Mouse (Mus musculus) heart, postnatal 0 days (tissue): ENCODE measurements around the gene Prim2. TPM values are rescaled to one million over a fixed set of nuclear protein-coding genes. Genes with fewer than 3 reads are reported as not detected.

ENCODE experiments used
- ATAC-seq: fragments of 200-750 bp; cut with Nextera tagmentation; 2 replicates; pipeline ENCODE4 v1.8.0; 2017; ENCODE audit warnings: low read depth, moderate number of reproducible peaks, moderate library complexity; ENCODE audit not compliant: insufficient read depth
- DNase-seq: peaks from one replicate; pipeline ENCODE4 v3.0.0-alpha.2; 2016; ENCODE audit warnings: low spot score
- H3K27ac ChIP-seq: fragments of 300-500 bp; sonication (generic); 2 replicates; pipeline ENCODE4 v1.5.1; 2014; ENCODE audit warnings: low read depth, mild to moderate bottlenecking
- H3K27me3 ChIP-seq: fragments of 300-500 bp; sonication (generic); 2 replicates; pipeline ENCODE4 v1.6.1; 2014; ENCODE audit warnings: low read length, mixed read lengths; ENCODE audit not compliant: control insufficient read depth, insufficient read depth
- H3K36me3 ChIP-seq: fragments of 300-500 bp; sonication (generic); replicated peaks from 2 replicates; pipeline ENCODE4 v1.6.1; 2014; ENCODE audit warnings: low read length, mixed read lengths; ENCODE audit not compliant: control insufficient read depth, insufficient read depth
- H3K4me1 ChIP-seq: fragments of 300-500 bp; sonication (generic); 2 replicates; pipeline ENCODE4 v1.6.1; 2014; ENCODE audit warnings: antibody characterized with exemption; ENCODE audit not compliant: control insufficient read depth, insufficient read depth
- H3K4me2 ChIP-seq: fragments of 300-500 bp; sonication (generic); 2 replicates; pipeline ENCODE4 v1.6.1; 2014; ENCODE audit warnings: low read depth, mild to moderate bottlenecking, low read length, moderate library complexity
- H3K4me3 ChIP-seq: fragments of 300-500 bp; sonication (generic); 2 replicates; pipeline ENCODE4 v1.5.1; 2014; ENCODE audit warnings: low read depth, low read length
- H3K9ac ChIP-seq: fragments of 300-500 bp; sonication (generic); replicated peaks from 2 replicates; pipeline ENCODE4 v1.6.1; 2014; ENCODE audit warnings: low read depth, low read length, mixed read lengths
- H3K9me3 ChIP-seq: fragments of 300-500 bp; sonication (generic); replicated peaks from 2 replicates; pipeline ENCODE4 v1.6.1; 2016; ENCODE audit warnings: low read length; ENCODE audit not compliant: control insufficient read depth
- CTCF ChIP-seq: IDR thresholded peaks from 2 replicates; pipeline ENCODE4 v1.5.1; 2016; ENCODE audit warnings: antibody characterized with exemption, control low read depth, low read depth
- EP300 ChIP-seq: IDR thresholded peaks from 2 replicates; pipeline ENCODE4 v1.6.1; 2016; ENCODE audit warnings: antibody characterized with exemption, low read depth
- WGBS: fragments of 180-500 bp; shearing (Covaris S2); extraction: QIAGEN DNeasy Blood & Tissue Kit; methylation state at CpG from one replicate; pipeline ENCODE4 v1.1.7; 2014; 5-methylcytosine and 5-hydroxymethylcytosine counted together
- polyA plus RNA-seq: library from polyadenylated mRNA; unstranded; fragments of >200 nt; fragmentation: Nextera tagmentation; extraction: Ambion mirVana; gene quantifications from 2 replicates; pipeline ENCODE4 v1.2.1, GENCODE M21; 2015
- total RNA-seq: library from RNA; depleted of rRNA; stranded (reverse); fragments of >200 nt; gene quantifications from 2 replicates; pipeline ENCODE4 v1.2.3, GENCODE M21; 2014; ENCODE audit warnings: low replicate concordance

The Prim2 gene
- total and polyA plus RNA-seq, 2 experiments from 2014 or later, result 4.9 to 13.9 TPM

DNA sequence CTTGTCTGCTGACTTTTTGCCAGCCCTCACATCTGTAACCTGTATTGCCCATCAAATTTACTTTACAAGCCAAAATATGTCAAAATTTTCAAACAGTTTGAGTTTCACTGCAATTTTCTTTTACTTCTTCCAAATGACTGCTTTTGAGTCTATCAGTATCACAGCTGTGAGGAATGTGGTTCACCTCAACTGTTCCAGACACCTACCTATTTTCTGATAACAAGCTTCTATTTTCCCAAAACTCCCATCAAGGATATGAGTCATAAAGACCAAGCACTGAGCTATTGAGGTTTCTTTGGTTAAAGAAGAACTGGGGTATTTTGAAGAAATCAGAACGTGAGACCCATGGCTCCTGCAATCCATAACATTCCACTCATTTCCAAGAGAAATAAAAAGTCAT, 57.5 kb downstream of the Prim2 start:
- ATAC-seq (no peak), DNase-seq (no peak)
- no peak for TF ChIP-seq CTCF
- TF ChIP-seq EP300, result no peak
- Histone ChIP-seq H3K27me3 (no peaks in the 10 kb centered on the region), H3K9me3 (no peaks in the 10 kb centered on the region; the same call in 1 of the 2 replicates), H3K27ac (no peak overlapping the region), H3K9ac (no peak overlapping the region), H3K36me3 (no peaks in the 10 kb centered on the region), H3K4me1 (0 out of 2 replicates have a peak, but pooled peaks cover 4% of the 10 kb centered on the region), H3K4me2 (no peak overlapping the region), H3K4me3 (no peak overlapping the region)
- WGBS, result 52% methylated on average over 1 of the region's 1 CpGs

DNA sequence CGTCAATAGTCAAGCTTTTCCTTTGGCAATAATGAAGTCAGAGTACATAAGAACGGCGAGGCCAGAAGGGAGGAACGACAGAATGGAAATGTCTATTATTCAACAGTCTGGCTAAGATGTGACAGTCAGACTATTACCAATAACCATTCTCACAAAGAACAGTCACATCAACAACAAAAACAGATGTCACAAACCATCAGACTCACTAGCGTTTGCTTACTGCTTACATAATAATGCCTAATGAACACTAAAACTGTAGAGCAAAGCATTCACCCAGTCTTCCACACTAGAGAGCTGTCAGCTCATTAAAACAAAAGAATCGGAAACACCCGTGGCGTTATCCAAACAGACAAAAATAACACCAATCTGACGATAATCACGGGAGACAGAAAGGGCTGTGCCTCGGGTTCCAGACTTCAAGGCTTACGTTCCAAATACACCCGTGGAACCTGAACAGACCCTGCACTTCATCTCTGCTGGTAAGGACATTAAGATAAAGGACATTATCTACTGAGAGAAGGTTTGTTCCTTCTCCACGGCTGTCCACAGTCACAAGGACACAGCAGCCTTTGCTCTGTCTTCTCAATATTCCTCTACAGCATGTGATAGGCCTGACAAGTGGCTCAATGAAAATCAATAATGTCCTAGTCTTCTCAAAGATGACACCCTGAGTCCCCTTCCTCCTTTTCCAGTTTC, 59.4 kb downstream of the Prim2 start:
- no peak overlapping the region for H3K9ac ChIP-seq
- H3K36me3 ChIP-seq, result no peaks in the 10 kb centered on the region
- H3K9me3 ChIP-seq, result no peaks in the 10 kb centered on the region; the same call in 1 of the 2 replicates
- 39% methylated on average over 14 of the region's 14 CpGs for WGBS
- H3K27ac ChIP-seq, result no peak overlapping the region
- no peak overlapping the region for H3K4me3 ChIP-seq
- no peak for DNase-seq
- no peak for ATAC-seq
- no peaks in the 10 kb centered on the region for H3K27me3 ChIP-seq
- peak overlapping the region; percentile 18; the same call in 1 of the 2 replicates for H3K4me2 ChIP-seq
- TF ChIP-seq CTCF (no peak), EP300 (no peak)
- 0 out of 2 replicates have a peak, but pooled peaks cover 4% of the 10 kb centered on the region for H3K4me1 ChIP-seq

DNA sequence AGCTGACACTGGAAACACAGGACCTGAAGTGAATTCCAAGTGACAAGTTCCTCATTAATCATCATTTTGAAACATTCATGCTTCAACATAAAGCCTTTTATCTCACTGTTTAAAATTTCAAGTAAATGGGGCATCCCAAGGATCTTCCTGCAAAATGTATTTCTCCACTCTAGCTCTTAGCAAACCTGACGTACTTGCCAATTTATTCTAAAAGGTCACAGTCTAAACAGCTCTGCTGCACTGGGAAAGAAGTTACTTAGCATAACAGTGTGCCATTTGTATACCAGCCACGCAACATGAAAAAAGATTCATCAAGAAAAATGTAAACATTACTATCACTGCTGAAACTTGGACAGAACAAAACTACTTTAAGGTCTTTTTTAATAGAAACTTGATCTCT, 61.5 kb downstream of the Prim2 start:
- no peak for ATAC-seq
- 0 out of 2 replicates have a peak, but pooled peaks cover 4% of the 10 kb centered on the region for H3K4me1 ChIP-seq
- 83% methylated on average over 2 of the region's 2 CpGs for WGBS
- H3K9me3 ChIP-seq, result no peaks in the 10 kb centered on the region; the same call in 1 of the 2 replicates
- DNase-seq, result no peak
- H3K4me2 ChIP-seq, result no peak overlapping the region
- no peak overlapping the region for H3K27ac ChIP-seq
- no peaks in the 10 kb centered on the region for H3K27me3 ChIP-seq
- no peak overlapping the region for H3K4me3 ChIP-seq
- H3K9ac ChIP-seq, result no peak overlapping the region
- TF ChIP-seq EP300 (no peak), CTCF (no peak)
- no peaks in the 10 kb centered on the region for H3K36me3 ChIP-seq

DNA sequence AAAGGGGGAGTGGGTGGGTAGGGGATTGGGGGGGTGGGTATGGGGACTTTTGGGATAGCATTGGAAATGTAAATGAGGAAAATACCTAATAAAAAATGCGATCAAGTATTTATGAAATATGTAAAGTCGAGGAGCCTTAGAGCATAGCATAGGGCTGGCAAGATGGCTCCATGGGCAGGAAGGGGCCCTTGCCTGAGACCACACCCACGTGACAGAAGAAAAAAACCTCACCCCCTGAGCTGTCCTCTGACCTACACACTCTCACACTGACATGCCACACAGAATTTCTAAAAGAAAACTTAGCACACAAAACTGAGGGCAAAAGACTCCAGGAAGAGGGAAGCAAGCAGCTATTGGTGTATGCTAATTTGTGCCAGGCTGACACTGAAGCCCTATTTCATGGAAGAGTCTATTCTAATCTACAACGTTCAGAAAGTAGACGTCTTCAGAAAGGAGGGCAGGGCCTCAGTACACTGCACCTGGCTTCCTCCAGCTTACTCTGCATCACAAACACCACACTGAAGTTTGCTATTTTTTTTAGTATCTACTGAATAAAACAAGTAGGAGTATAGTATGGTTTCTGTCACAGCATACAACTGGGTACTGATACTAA, 65.4 kb downstream of the Prim2 start:
- WGBS, result 87% methylated on average over 5 of the region's 5 CpGs

DNA sequence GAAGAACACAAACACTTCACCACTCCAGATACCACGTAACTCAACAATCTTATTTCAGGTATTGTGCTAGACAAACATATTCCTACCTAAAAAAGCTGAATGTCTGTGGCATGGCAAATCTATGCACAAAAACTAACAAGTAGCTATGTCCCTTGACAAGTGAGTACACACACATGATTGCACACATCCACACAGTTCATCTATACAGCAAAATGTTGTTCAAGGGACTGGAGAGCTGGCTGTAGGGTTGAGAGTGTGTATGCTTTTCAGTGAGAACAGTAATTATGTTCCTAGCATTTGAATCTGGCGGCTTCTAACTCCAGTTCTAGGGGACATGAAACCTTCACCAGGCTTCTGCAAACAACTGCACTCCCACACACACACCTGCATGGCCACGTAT, 69.9 kb downstream of the Prim2 start:
- no peaks in the 10 kb centered on the region for H3K36me3 ChIP-seq
- no peaks in the 10 kb centered on the region for H3K27me3 ChIP-seq
- H3K9me3 ChIP-seq, result peaks cover 7% of the 10 kb centered on the region; the same call in 1 of the 2 replicates
- no peak overlapping the region for H3K4me2 ChIP-seq
- no peak for DNase-seq
- TF ChIP-seq CTCF (no peak), EP300 (no peak)
- ATAC-seq, result no peak
- WGBS, result 85% methylated on average over 3 of the region's 3 CpGs
- no peak overlapping the region for H3K9ac ChIP-seq
- H3K4me1 ChIP-seq, result no peaks in the 10 kb centered on the region
- no peak overlapping the region for H3K4me3 ChIP-seq
- no peak overlapping the region for H3K27ac ChIP-seq

More for the DNA sequence above, 65.4 kb downstream of the Prim2 start:
- Histone ChIP-seq H3K4me3 (no peak overlapping the region), H3K4me1 (no peaks in the 10 kb centered on the region), H3K27me3 (no peaks in the 10 kb centered on the region), H3K9ac (no peak overlapping the region), H3K27ac (peak overlapping the region; percentile 20; the same call in 1 of the 2 replicates), H3K9me3 (no peaks in the 10 kb centered on the region; the same call in 1 of the 2 replicates), H3K4me2 (no peak overlapping the region), H3K36me3 (no peaks in the 10 kb centered on the region)
- no peak for TF ChIP-seq CTCF
- TF ChIP-seq EP300, result no peak
- DNase-seq (no peak), ATAC-seq (no peak)
